Mouse (Mus musculus) E14TG2a.4 (cell line): ENCODE data around the gene Pcbp2.

Experiments
- H3K27me3 ChIP-seq: 2 replicates; pipeline ENCODE4 v1.6.1; 2014; ENCODE audit warnings: low read length, control low read depth; ENCODE audit not compliant: insufficient read depth
- H3K36me3 ChIP-seq: 2 replicates; pipeline ENCODE4 v1.6.1; 2014; ENCODE audit warnings: low read length, control low read depth; ENCODE audit not compliant: insufficient read depth
- H3K4me1 ChIP-seq: replicated peaks from 2 replicates; pipeline ENCODE4 v1.6.1; 2014; ENCODE audit warnings: low read depth, low read length, control low read depth
- H3K4me3 ChIP-seq: replicated peaks from 2 replicates; pipeline ENCODE4 v1.5.1; 2014; ENCODE audit warnings: mild to moderate bottlenecking, low read length
- H3K9me3 ChIP-seq: 2 replicates; pipeline ENCODE4 v1.6.1; 2014; ENCODE audit warnings: low read length, control low read depth
- CTCF ChIP-seq: conservative IDR thresholded peaks from 2 replicates; pipeline ENCODE4 v1.5.1; 2014; ENCODE audit warnings: low read length
- NANOG ChIP-seq: IDR thresholded peaks from 2 replicates; pipeline ENCODE4 v1.6.1; 2014; ENCODE audit warnings: borderline replicate concordance, low read length, mixed read lengths
- POU5F1 ChIP-seq: IDR thresholded peaks from 2 replicates; pipeline ENCODE4 v1.6.1; 2014; ENCODE audit warnings: low read length, borderline replicate concordance

Pcbp2 gene

GRCm38 (mm10) chr15:102500479-102500878 is 30.1 kb downstream of the Pcbp2 start:
- H3K9me3 ChIP-seq: no peaks in the 10 kb centered on the region
- no peak for TF ChIP-seq POU5F1
- no peak for TF ChIP-seq CTCF
- no peak for TF ChIP-seq NANOG
- H3K36me3 ChIP-seq: peaks cover 100% of the 10 kb centered on the region
- H3K4me1 ChIP-seq: peaks cover 63% of the 10 kb centered on the region
- no peak overlapping the region for H3K4me3 ChIP-seq
- no peaks in the 10 kb centered on the region for H3K27me3 ChIP-seq

- TF ChIP-seq NANOG (no peak), CTCF (no peak), POU5F1 (no peak)
- Histone ChIP-seq H3K4me3 (no peak overlapping the region), H3K27me3 (no peaks in the 10 kb centered on the region), H3K9me3 (no peaks in the 10 kb centered on the region), H3K36me3 (peaks cover 100% of the 10 kb centered on the region), H3K4me1 (peaks cover 70% of the 10 kb centered on the region)
Measured at GRCm38 (mm10) chr15:102501084-102501814, 30.9 kb downstream of the Pcbp2 start.

- Histone ChIP-seq H3K36me3 (peaks cover 98% of the 10 kb centered on the region), H3K4me1 (peaks cover 77% of the 10 kb centered on the region), H3K27me3 (no peaks in the 10 kb centered on the region), H3K9me3 (no peaks in the 10 kb centered on the region), H3K4me3 (no peak overlapping the region)
- TF ChIP-seq POU5F1 (no peak), NANOG (no peak), CTCF (no peak)
Measured at GRCm38 (mm10) chr15:102502254-102502840, 32.0 kb downstream of the Pcbp2 start.

GRCm38 (mm10) chr15:102503447-102503846 is 33.1 kb downstream of the Pcbp2 start, which contains the start of gene Gm10337:
Gene Gm10337 (plus strand): TSS chr15:102503722.
- no peak for TF ChIP-seq NANOG
- TF ChIP-seq CTCF: no peak
- no peak for TF ChIP-seq POU5F1
- Histone ChIP-seq H3K4me1 (peaks cover 81% of the 10 kb centered on the region), H3K4me3 (no peak within 1 kb of the TSS), H3K27me3 (no peaks in the 10 kb centered on the region), H3K36me3 (peaks cover 97% of the 10 kb centered on the region), H3K9me3 (no peaks in the 10 kb centered on the region)

- Histone ChIP-seq H3K4me3 (no peak overlapping the region), H3K36me3 (peaks cover 97% of the 10 kb centered on the region), H3K4me1 (peaks cover 85% of the 10 kb centered on the region), H3K9me3 (no peaks in the 10 kb centered on the region), H3K27me3 (no peaks in the 10 kb centered on the region)
- TF ChIP-seq NANOG (no peak), CTCF (no peak), POU5F1 (no peak)
Measured at GRCm38 (mm10) chr15:102503924-102504782, 33.8 kb downstream of the Pcbp2 start.

GRCm38 (mm10) chr15:102505073-102505769 is 34.9 kb downstream of the Pcbp2 start:
- H3K36me3 ChIP-seq: peaks cover 86% of the 10 kb centered on the region

GRCm38 (mm10) chr15:102505770-102506463 is 35.6 kb downstream of the Pcbp2 start:
- Histone ChIP-seq H3K27me3 (no peaks in the 10 kb centered on the region), H3K9me3 (no peaks in the 10 kb centered on the region), H3K4me1 (peaks cover 85% of the 10 kb centered on the region), H3K36me3 (peaks cover 79% of the 10 kb centered on the region), H3K4me3 (no peak overlapping the region)
- TF ChIP-seq NANOG (no peak), CTCF (no peak), POU5F1 (no peak)

More at GRCm38 (mm10) chr15:102505073-102505769, 34.9 kb downstream of the Pcbp2 start:
- TF ChIP-seq NANOG (no peak), POU5F1 (no peak), CTCF (no peak)
- H3K27me3 ChIP-seq: no peaks in the 10 kb centered on the region
- no peak overlapping the region for H3K4me3 ChIP-seq
- H3K4me1 ChIP-seq: peaks cover 90% of the 10 kb centered on the region
- no peaks in the 10 kb centered on the region for H3K9me3 ChIP-seq
